Mouse (Mus musculus): Measurements from ENCODE around the gene Cdc42ep5.

The Cdc42ep5 gene

GRCm38 (mm10) chr7:4145552-4146190, 19.0 kb downstream of the Cdc42ep5 start:
- DNase-seq (ENCODE audit: low spot score in 2 of 2) = peak in 1 of 2 experiments; percentile 64

GRCm38 (mm10) chr7:4144766-4145551, 19.7 kb downstream of the Cdc42ep5 start:
- no peak for DNase-seq (ENCODE audit: low spot score in 2 of 2)

- no peak for DNase-seq (ENCODE audit: low spot score in 2 of 2)
Measured at GRCm38 (mm10) chr7:4144046-4144445, 20.6 kb downstream of the Cdc42ep5 start.

- no peak for DNase-seq (ENCODE audit: low spot score in 2 of 2)
Measured at GRCm38 (mm10) chr7:4143506-4143905, 21.2 kb downstream of the Cdc42ep5 start.

- no peak for DNase-seq (ENCODE audit: low spot score in 2 of 2)
Measured at GRCm38 (mm10) chr7:4142796-4143445, 21.7 kb downstream of the Cdc42ep5 start.

- DNase-seq (ENCODE audit: low spot score in 2 of 2) = no peak
Measured at GRCm38 (mm10) chr7:4141648-4142325, 22.9 kb downstream of the Cdc42ep5 start.

- DNase-seq (ENCODE audit: low spot score in 2 of 2) = no peak
Measured at GRCm38 (mm10) chr7:4139391-4139790, 25.3 kb downstream of the Cdc42ep5 start.

GRCm38 (mm10) chr7:4138671-4139070, 26.0 kb downstream of the Cdc42ep5 start:
- no peak for DNase-seq (ENCODE audit: low spot score in 2 of 2)

- DNase-seq (ENCODE audit: low spot score in 2 of 2) = no peak
Measured at GRCm38 (mm10) chr7:4138181-4138580, 26.5 kb downstream of the Cdc42ep5 start.

GRCm38 (mm10) chr7:4137746-4138145, 26.9 kb downstream of the Cdc42ep5 start:
- DNase-seq (ENCODE audit: low spot score in 2 of 2) = no peak

GRCm38 (mm10) chr7:4136771-4137531, 27.7 kb downstream of the Cdc42ep5 start, which contains the start of gene Leng8:
TSS of gene Leng8 (plus strand) at chr7:4137039.
- DNase-seq (ENCODE audit: low spot score in 2 of 2) = peak; percentile 97 to 99

GRCm38 (mm10) chr7:4136404-4136770, 28.3 kb downstream of the Cdc42ep5 start:
- DNase-seq (ENCODE audit: low spot score in 2 of 2) = no peak

- no peak for DNase-seq (ENCODE audit: low spot score in 2 of 2)
Measured at GRCm38 (mm10) chr7:4134911-4135310, 29.7 kb downstream of the Cdc42ep5 start.

- DNase-seq (ENCODE audit: low spot score in 2 of 2) = no peak
Measured at GRCm38 (mm10) chr7:4132998-4133397, 31.7 kb downstream of the Cdc42ep5 start.

- DNase-seq (ENCODE audit: low spot score in 2 of 2) = no peak
Measured at GRCm38 (mm10) chr7:4132581-4132980, 32.1 kb downstream of the Cdc42ep5 start.

- DNase-seq (ENCODE audit: low spot score in 2 of 2) = no peak
Measured at GRCm38 (mm10) chr7:4131964-4132363, 32.7 kb downstream of the Cdc42ep5 start.

- DNase-seq (ENCODE audit: low spot score in 2 of 2) = peak; percentile 59 to 84
Measured at GRCm38 (mm10) chr7:4130686-4131452, 33.8 kb downstream of the Cdc42ep5 start.

- DNase-seq (ENCODE audit: low spot score in 2 of 2) = no peak
Measured at GRCm38 (mm10) chr7:4128860-4129259, 35.8 kb downstream of the Cdc42ep5 start.

GRCm38 (mm10) chr7:4127894-4128293, 36.8 kb downstream of the Cdc42ep5 start:
- no peak for DNase-seq (ENCODE audit: low spot score in 2 of 2)

GRCm38 (mm10) chr7:4126992-4127785, 37.5 kb downstream of the Cdc42ep5 start:
- no peak for DNase-seq (ENCODE audit: low spot score in 2 of 2)
